Mouse (Mus musculus) 3134 (cell line): ENCODE results near the gene Samm50.

Source experiments
- DNase-seq: peaks from one replicate; pipeline ENCODE4 v3.0.0-alpha.2; 2011; ENCODE audit warnings: low spot score; ENCODE audit not compliant: insufficient read length; ENCODE audit errors: extremely low read depth

Gene Samm50

DNA sequence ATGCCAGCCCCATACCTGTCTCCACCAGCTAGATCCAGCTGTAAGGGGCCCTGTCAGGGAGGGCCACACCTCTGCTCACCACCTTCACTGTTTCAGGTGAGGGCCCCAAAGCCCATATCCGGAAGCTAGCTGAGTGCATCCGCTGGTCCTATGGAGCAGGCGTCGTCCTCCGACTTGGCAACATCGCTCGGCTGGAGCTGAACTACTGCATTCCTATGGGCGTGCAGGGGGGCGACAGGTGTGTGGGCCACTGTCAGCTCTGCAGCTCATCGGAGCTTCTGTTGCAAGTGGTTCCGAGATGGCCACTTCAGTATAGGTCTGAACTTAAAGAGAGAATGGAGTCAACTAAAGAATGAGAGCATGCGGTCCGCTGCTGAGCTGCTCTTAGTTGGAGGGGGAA is 18.9 kb downstream of the Samm50 start:
- no peak for DNase-seq

DNA sequence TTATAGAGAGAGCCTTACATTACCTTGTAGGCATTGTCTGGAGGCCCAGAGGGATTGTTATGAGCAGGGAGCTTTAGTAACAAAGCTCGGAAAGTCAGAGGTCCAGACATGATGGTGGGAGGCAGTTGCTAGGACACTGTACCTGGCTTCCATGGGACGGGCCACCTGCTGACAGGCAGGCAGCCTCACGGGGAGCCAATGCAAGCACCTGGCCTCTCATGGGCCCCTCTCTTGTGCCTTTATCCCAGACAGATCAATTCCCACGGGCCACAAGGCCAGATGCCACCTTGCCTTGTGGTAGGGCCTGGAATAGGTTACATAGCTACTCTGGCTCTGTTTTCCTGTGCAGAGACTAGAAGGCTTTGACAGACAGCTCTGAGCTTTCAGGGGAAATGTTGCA is 19.5 kb downstream of the Samm50 start:
- no peak for DNase-seq

DNA sequence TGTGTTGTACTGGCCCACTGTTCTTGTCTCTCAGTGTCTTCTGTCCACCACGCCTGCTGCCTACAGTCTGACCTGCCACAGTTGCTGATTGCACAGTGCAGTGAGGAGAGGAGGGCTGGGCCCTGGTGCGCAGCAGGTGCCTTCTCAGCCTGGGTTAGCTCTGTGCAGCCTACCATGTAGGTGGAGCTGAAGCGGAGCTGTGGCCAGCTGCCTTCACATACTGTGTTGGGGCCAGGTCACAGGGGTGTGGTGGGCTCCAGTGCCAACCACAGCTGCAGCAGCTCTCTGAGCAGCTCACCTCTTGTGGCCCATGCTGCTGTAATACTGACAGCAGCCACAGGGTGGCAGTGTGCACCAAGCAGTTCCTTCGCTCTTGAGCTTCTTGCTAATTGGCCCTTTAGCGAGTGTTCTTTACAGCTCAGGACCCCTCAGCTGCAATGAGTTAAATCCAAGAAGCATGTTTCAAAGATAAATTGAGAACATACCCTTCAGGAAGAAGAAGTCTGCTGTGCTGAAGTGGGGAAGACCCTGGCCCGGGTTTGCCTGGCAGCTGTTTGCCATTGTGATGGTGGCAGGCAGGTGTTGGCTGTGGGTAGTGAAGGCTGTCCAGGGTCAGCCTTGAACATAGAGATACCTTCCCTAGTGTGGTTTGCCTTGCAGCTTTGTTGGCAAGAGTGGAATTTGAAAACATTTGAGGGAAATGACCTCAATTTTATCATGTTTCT is 20.2 kb downstream of the Samm50 start:
- peak; percentile 64 for DNase-seq

DNA sequence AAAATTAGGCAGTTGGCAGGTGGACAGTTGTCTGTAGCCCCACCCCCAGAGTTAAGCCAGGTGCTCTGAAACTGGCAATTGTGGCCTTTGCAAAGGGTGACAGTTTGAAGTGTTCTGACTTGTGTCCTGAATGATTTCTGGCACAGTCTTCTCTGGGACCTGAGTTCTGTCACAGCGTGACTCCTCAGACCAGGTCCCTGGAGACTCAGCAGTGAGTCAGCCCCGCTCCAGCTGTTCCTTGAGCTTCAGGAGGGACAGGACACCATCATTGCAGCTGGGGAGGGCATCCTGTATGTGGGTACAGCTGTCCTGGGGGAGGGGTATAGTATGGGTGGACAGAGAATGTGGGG is 20.7 kb downstream of the Samm50 start:
- peak; percentile 76 for DNase-seq

DNA sequence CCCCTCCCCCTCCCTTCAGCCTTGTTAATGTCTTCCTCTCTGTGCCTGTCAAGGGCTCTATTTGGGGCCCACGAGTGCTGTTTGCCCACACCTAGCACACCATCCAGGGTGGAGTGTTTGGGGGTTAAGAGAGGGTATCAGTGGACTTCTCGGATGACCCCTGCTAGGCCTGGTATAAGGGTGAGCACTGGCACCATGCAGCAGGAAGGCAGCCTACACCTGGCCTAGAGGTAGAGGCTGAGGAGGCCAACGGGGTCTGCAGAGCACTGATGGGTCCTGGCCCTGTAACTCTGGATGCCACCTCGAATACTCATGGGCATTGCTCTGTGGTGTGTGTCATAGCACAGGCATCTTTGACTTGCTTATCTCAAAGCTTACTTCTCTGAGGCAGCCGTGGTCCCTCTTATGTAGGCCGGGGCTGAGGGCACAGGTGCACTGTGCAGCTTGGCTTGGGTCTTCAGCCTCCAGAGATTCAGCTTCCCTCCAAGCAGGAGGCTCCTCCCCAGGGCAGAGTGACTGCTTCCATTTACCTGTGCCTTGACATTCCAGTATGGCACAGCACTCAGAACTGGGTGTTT is 21.2 kb downstream of the Samm50 start:
- no peak for DNase-seq

DNA sequence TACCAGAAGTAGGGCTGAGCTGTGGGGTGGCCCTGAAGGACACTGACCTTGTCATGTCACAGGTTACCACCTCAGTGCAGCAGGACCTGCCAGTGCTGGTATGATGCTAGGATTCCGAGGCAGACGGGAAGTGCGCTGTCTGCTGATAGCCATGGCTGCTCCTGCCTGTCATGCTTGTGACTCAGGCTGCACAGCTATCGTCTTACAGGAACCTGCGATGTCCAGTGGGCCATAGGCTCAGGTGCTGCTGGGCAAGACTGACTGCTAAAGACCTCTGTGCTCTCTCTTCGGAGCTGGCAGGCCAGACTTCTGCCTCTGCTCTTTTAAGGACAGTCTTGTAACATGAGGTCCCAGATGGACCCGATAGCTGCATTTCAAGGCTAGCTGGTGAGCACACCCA is 22.4 kb downstream of the Samm50 start:
- no peak for DNase-seq

DNA sequence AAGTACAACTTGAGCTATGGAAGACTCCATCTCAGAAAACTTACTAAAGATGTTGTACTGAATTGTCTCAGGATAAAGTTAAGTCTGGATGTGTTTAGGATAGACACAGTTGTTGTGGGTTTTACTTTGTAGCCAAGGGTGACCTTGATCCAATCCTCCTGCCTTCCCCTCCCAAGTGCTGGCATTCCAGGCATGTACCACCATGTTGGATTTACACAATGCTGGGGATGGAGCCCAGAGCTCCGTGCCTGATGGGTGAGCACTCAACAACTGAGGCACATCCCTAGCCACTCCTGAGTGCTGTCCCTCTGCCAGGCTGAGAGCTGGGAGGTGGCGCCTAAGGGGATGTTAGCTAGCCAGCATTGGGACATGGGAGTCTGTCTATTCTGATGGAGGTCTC is 23.2 kb downstream of the Samm50 start:
- DNase-seq, result no peak

DNA sequence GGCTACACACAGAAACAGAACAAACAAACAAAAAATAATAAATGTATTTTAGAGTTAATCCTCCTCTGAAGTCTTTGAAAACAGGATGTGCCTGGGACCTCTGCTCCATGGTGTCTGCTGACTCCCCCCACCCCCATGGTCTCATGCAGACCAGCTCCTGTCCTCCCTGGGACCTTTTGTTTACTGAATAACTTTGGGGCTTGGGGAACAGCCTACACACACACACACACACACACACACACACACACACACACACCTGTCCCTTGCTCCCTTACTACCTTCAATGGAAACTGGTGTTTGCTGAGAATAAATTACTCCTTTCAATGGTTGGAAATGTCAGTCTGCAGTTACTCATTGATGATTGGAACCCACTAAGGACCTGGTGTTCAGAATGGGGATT is 24.0 kb downstream of the Samm50 start:
- no peak for DNase-seq

DNA sequence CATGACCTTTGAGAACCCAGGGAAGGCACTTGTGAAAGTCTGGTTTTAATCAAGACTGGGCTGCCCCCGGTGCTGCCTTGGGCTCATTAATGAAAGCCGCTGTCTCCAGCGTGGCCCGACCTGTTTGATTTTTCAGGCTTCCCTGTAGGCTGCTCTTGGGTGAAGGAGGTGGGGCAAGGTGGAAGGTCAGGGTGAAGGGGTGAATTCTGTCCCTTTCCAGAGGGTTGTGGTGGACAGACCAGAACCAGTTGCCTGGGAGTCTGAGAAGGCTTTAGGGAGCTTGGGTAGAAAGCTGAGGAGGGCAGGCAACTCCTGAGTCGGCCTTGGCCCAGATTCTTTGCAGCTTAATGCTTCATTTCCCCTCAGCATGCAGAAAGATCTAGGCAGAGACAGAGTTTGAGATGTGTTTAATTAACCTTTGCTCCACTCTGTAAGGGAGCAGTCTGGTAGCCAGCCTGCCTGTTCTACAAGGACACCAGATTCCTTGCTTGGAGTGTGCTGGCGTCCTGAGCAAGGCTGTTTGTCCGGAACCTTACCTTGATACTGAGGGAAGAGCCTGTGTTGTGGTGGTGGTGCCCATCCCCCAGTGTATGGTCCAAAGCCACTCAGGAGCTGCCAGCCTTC is 24.5 kb downstream of the Samm50 start:
- DNase-seq, result no peak

DNA sequence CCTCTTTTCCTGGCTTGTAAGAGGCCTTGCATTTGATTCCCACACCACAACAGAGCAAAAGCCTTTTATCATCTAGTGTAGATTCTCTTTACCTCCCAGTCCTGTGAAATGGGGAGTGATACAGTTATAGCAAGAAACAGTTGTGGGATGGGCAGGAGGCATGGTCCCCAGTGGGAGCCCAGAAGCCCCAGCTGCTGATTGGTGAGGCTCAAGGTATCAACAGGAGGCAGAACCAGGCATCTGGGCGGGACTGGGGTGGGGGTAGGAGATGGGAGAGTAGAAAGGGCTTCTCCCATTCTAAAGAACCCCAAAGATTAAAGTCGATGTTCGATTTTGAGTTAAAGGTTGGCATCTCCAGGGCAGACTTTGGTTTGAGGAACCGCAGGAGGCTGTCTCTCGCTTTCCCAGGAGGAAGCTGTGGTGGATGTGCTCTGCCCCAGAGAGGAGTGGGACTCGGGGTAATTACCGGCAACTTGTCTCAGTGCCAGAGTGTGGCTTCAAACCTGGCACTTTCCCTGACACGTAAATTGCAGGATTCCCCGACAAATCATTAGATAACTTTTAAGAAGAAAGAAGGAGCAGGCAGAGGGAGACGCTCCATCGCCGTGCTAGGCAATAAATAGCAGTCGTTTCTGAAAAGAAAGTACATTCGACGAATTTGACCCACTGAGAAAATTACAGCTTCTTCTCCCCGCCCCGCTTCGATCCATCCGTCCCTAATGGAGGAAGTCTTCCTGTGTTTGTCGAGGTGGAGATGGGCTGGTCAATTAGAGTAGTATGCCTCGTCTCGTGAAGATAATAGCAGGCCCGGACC is 26.1 kb downstream of the Samm50 start:
- no peak for DNase-seq

DNA sequence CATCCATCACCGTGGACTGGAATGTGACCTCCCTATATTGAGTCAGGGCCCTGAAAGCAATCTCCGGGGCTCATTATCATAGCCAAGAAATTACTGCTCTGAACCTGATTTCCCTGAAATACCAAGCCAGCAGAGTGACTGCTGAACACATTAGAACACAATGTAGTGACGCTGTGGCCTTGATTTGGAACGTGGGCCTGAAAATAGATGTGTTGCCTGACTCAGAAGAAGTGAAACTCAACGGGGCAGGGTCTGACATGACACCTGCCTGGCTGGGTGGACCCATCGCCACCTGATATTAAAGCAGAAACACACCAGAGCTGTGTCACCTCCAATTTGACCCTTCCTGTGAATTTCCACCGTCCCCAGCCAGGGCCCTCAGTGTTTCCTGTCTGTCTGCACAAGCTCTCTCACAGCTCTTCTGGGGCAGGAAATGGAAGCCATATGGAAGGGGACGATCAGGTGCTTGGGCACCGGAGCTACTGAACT is 26.8 kb downstream of the Samm50 start:
- DNase-seq, result no peak

DNA sequence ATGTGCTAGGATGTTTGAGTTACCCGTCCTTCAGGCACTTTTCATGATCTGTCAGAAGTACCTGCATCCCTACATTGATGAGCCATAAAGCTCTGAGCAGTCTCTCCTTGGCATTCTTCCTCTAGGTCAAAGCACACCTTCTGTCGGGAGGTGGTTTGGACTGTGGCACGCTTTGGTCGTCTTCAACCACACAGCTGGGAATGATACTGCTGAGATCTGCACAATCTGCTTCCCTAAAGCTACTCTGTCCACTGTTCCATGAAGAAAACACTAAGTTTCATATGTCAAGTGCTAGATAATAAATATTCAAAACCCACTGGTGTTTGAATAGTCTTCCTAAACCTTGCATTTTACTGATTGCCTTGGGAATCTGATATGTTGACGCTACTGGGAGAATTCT is 29.5 kb downstream of the Samm50 start:
- DNase-seq, result no peak

DNA sequence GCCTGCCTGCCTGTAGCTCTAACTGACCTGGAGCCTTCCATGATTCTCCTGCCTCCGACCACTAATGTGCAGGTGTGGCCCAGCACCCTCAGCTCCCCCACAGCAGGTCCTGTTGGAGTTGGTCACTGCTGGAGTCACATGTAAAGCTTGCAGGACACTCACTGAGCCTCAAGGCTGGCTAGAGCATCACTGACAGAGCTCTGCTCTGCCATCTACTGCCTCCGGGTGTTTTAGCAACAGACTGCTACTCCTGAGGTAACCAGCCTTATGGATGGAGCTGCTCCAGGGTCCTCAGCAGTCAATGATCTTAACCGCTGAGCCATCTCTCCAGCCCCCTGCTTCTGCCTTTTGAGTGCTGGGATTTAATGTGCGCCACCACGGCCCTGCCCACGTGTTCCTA is 31.4 kb downstream of the Samm50 start:
- no peak for DNase-seq

DNA sequence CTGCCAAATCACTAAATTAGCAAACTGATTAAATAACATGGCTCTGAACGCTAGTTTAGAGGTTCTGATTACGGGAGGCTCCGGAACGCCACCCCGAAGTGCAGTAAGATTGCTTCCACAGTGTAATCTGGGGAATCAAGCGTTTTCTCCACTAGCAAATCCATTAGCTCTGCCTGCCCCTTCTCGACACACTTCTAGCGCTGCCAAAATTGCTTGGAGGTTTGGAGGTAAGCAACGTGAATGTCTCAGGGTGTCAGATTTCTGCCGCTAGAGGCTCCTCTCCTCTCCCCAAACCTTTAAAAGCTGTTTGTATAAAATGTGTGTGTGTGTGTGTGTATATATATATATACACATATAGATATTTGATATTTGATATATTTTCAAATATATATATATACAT is 32.7 kb downstream of the Samm50 start:
- DNase-seq, result no peak

DNA sequence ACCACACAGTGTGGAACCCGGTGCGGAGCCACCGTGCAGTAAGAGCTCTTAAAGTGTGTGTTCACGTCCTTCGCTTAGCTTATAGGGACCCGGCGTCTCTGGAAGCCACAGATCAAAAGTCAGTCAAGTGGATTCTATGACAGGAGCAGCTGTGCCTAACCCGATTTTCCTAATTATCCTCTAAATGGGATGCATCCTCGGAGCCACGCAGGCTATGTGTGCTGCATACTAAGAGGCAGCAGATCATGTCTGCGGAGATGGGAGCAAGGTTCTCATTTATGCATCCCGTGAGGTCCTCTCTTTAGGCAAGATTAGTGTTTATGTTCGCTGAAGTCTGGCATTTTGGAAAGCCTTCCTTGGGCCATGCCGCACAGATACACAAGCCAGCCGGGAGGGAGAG is 34.9 kb downstream of the Samm50 start:
- no peak for DNase-seq

DNA sequence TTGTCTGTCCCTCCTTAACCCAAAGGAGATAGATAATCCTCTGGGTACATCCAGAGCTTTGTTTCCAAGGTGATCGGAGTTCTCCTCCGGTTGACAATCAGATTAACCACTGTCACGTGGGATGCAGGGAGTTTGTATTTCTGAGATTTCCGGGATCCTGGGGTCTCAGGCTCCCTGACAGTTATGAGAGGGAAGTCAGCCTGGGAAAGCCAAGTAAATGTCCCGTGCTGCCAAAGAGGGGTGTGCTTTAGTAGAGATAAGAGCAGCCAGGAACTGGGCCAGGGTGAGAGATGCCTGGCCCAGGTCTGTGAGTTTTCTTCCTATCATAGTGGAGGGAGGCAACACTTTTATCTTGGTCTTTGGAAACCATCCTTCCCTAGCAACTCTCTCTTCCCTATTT is 38.6 kb downstream of the Samm50 start:
- DNase-seq, result no peak

DNA sequence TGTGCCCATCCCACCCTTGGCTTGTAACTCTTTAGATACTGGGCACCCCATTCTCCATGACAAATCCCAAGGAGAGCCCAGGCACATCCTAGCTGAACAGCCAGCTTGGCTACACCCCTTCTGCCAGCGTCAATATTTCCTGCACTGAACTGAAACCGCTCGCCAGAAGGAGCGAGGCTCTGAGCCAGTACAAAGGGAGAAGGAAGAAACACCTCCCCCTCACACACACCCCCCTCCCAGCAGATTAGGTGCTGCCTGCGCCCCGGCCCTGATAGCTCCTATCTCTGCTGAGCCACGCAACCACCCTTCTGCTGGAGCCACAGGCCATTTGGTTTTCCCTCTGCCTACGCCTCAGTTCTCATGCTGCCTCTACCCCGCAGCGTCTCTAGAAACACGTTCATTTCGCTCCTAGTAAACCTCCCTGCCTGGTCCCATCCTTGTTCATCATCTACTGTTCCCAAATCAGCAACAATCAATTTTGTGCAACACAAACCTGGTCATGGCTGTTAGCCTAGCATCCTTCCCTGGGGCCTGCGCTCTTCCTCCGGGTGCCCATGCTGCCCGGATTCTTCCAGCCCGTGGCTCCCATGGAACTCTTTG is 39.2 kb downstream of the Samm50 start:
- peak; percentile 49 for DNase-seq

DNA sequence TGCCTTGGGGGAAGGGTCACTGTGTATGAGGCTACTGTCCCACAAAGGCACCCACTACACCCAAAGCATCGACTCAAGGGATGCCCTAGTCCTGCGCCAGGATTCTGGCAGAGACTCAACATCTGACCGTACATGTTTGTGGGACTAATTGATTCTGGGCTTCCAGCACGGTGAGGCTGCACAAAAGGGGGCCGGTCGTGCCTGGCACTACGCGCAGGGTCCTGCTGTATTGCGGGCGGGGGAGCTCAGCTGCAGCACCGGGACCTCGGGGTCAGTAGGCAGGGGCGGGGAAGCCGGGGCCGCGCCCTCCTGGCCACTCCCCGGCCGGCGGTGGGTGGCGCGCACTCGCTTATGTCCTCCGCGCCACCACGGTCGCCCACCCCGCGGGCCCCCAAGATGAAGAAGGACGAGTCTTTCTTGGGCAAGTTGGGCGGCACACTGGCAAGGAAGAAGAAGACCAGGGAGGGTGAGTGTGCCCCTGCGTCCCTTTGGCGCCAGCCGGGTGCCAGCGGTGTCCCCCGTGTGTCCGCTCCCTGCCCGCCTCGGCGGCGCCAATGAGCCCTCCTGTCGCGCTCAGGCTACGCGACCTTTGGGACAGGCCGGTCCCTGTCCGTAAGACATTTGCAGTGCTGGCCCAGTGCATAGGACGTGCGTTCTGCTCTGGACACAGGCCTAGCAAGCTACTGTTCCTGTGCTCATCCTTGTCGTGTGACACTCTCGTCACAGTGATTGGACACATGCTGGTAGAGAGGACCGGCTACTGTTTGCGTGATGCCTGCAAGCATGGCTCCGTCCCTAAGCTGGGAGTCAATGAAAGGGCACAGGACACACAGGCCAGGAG is 39.9 kb downstream of the Samm50 start, which contains the start of gene Parvb:
Gene Parvb, plus strand, starts transcription at position 323 of the 841 bp plus-strand sequence.
- peak; percentile 81 for DNase-seq

DNA sequence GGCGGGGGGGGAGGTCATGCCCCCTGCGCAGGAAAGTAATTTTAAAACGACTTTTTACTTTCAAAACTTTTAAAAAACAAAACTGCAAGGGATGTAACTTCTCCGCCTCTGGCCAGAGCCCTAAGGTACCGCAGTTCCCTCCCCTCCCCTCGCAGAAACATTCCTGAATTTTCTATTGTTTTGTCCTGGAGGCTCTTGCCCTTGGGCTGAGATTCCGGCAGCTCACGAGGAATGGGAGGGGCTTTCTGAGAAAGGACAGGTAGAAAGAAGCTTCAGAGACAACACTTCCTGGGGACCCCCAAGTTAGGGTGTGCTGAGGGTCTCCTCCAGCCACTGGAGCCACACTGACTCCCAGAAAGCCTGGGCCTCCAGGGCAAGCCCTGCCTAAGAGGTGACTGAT is 40.6 kb downstream of the Samm50 start:
- no peak for DNase-seq
